Mouse (Mus musculus) testis, adult 2 months (tissue): ENCODE results near the gene Ankrd31. TPM values are rescaled to one million over a fixed set of nuclear protein-coding genes. Genes with fewer than 3 reads are reported as not detected.

Source experiments
- H3K27ac ChIP-seq: fragments of 200-500 bp; 2 replicates; pipeline ENCODE4 v1.5.1; 2012; ENCODE audit warnings: low read depth, low read length; ENCODE audit not compliant: control insufficient read depth, insufficient read depth
- H3K27me3 ChIP-seq: fragments of 200-500 bp; 2 replicates; pipeline ENCODE4 v1.6.1; 2012; ENCODE audit warnings: mild to moderate bottlenecking, low read length, moderate library complexity; ENCODE audit not compliant: control insufficient read depth, insufficient read depth
- H3K36me3 ChIP-seq: fragments of 200-500 bp; 2 replicates; pipeline ENCODE4 v1.6.1; 2012; ENCODE audit warnings: mild to moderate bottlenecking, low read length; ENCODE audit not compliant: control insufficient read depth, insufficient read depth
- H3K4me1 ChIP-seq: fragments of 200-500 bp; 2 replicates; pipeline ENCODE4 v1.6.1; 2012; ENCODE audit warnings: low read length; ENCODE audit not compliant: control insufficient read depth, insufficient read depth
- H3K4me3 ChIP-seq: fragments of 200-500 bp; 2 replicates; pipeline ENCODE4 v1.5.1; 2012; ENCODE audit warnings: low read depth, mild to moderate bottlenecking, low read length, moderate library complexity, mixed read lengths; ENCODE audit not compliant: control insufficient read depth
- CTCF ChIP-seq: fragments of 200-500 bp; IDR thresholded peaks from 2 replicates; pipeline ENCODE4 v1.5.1; 2012; ENCODE audit warnings: low read depth, mild to moderate bottlenecking, inconsistent platforms, low read length, moderate library complexity; ENCODE audit not compliant: control insufficient read depth, insufficient read depth, insufficient replicate concordance
- POLR2A ChIP-seq: fragments of 200-500 bp; IDR thresholded peaks from 2 replicates; pipeline ENCODE4 v1.6.1; 2012; ENCODE audit warnings: low read depth, mild to moderate bottlenecking, inconsistent platforms, low read length, moderate library complexity; ENCODE audit not compliant: control insufficient read depth
- polyA plus RNA-seq: library from polyadenylated mRNA; depleted of rRNA; stranded (reverse); fragments of >200 nt; gene quantifications from 2 replicates; pipeline ENCODE4 v1.2.3, GENCODE M21; 2012

Ankrd31 gene
- polyA plus RNA-seq, 1 experiment: 4.6 TPM

DNA sequence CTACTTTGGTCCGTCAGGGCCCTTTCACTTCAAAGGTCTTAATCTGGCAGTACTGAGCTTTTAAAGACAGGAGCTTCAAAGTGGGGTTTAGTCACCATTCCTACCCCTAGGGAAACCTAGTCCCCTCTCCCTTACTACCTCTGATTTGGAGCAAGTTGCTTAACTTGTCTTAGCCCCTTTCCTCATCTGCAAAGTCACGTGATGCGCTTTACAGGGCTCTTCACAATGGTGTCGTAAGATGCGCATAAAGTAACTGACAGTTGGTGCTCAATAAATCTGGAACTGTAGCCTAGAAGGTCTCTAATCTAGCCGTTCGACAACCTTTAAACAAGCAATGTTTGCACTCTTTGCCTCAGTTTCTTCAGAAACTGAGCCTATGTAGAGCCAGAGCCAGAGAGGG is 19.8 kb upstream of the Ankrd31 start:
- TF ChIP-seq CTCF: no peak
- no peak for TF ChIP-seq POLR2A
- Histone ChIP-seq H3K36me3 (no peaks in the 10 kb centered on the region), H3K27me3 (no peaks in the 10 kb centered on the region), H3K4me3 (no peak overlapping the region), H3K4me1 (no peaks in the 10 kb centered on the region; the same call in 1 of the 2 replicates), H3K27ac (no peak overlapping the region)

DNA sequence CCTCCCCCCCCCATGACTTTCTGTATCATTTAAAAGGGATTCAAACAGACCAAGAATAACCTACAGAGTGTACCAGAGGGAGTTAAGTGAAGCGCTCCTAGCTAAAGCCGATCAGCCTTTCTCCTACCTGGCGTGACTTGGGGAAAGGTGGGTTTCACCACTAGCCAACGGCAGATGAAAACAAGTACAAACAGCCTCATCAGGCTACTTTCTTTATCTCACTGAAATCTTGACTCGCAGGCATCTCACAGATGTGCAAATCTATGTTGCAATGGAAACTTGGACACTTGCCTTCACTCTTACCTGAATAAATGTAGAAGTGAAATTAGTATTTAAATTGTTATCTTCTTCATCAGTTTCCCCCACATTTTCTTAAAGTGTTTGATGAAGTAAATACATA is 18.9 kb upstream of the Ankrd31 start:
- Histone ChIP-seq H3K4me1 (no peaks in the 10 kb centered on the region; the same call in 1 of the 2 replicates), H3K27ac (no peak overlapping the region), H3K36me3 (no peaks in the 10 kb centered on the region), H3K4me3 (no peak overlapping the region), H3K27me3 (no peaks in the 10 kb centered on the region)
- no peak for TF ChIP-seq POLR2A
- TF ChIP-seq CTCF: no peak

DNA sequence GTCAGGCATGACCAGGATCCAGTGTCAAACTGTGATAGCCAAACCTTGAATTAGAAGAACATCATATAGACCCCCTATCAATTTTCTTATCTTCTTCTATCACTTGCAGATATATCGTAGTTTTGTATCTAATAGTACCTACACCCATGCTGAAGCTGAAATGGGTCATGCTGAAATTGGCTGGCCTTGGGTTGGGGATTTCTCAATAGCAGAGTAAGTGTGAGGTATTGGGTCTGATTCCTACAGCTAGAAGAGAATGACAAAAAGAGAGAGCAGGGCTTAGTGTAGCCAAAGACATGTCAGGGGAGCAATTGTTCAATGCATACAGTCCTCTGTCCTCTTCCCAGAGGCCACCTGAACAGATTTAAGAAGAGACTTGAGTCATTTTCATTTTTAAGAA is 18.0 kb upstream of the Ankrd31 start:
- Histone ChIP-seq H3K27ac (no peak overlapping the region), H3K27me3 (no peaks in the 10 kb centered on the region), H3K36me3 (no peaks in the 10 kb centered on the region), H3K4me3 (no peak overlapping the region), H3K4me1 (no peaks in the 10 kb centered on the region; the same call in 1 of the 2 replicates)
- TF ChIP-seq CTCF (no peak), POLR2A (no peak)

DNA sequence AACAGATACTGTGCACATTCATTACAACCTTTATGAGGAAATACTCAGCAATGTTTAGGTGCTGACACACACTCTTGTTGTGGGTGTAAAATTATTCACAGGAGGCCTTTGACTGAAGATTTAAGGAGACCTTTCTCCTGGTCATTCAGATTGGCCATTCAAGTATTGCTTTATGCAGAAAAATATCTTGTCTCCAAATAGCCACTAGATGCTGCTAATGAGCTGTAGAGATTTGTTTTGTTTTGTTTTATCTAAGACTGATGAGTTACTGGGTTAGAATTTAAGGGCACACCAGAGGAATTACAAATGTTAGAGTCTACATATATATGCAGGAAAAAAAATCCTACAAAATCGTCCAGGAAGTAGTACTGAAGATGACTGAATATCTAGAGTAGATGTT is 12.9 kb upstream of the Ankrd31 start:
- no peaks in the 10 kb centered on the region for H3K4me1 ChIP-seq
- no peaks in the 10 kb centered on the region for H3K36me3 ChIP-seq
- H3K4me3 ChIP-seq: no peak overlapping the region
- no peak overlapping the region for H3K27ac ChIP-seq
- H3K27me3 ChIP-seq: no peaks in the 10 kb centered on the region
- TF ChIP-seq CTCF: no peak
- no peak for TF ChIP-seq POLR2A

DNA sequence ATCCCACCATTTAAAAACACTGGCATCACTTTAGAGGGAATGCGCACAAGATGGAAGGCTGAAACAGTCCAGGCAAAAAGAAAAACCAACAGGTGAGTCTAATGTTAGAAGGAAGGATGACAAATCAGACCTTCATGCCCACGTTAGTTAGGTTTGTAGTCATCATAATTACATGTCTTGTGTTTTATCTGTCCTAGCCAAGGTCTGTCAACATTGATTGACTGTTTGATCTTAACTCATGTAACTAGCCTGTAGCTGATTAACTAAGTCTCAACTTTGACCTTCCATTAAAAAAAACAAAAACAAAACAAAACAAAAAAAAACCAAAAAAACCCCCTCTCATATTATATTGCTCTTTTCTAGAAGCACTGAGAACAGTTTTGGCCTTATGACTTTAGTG is 7.9 kb upstream of the Ankrd31 start:
- Histone ChIP-seq H3K4me1 (no peaks in the 10 kb centered on the region), H3K27ac (no peak overlapping the region), H3K36me3 (no peaks in the 10 kb centered on the region), H3K27me3 (no peaks in the 10 kb centered on the region), H3K4me3 (no peak overlapping the region)
- TF ChIP-seq CTCF (no peak), POLR2A (no peak)

DNA sequence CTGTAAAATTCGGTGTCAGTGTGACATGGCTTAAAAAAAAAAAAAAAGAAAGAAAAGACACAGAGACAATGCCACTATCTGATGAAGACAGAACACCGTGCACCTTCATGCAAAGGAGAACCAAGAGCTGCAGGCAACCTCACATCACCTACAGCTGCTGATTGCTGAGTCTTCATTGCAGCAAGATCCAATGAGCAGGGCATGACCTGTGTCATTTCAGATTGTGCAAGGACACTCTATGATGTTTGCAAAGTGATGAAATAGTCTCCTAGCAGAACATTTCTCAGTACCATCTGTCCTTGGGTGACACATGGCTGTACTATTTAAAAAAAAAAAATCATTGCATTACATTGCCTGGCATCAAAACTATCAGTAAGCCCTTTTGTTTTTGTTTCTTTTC is 5.2 kb upstream of the Ankrd31 start:
- H3K27me3 ChIP-seq: no peaks in the 10 kb centered on the region
- H3K4me3 ChIP-seq: no peak overlapping the region
- TF ChIP-seq CTCF: no peak
- TF ChIP-seq POLR2A: no peak
- no peaks in the 10 kb centered on the region for H3K36me3 ChIP-seq
- H3K4me1 ChIP-seq: no peaks in the 10 kb centered on the region
- no peak overlapping the region for H3K27ac ChIP-seq

DNA sequence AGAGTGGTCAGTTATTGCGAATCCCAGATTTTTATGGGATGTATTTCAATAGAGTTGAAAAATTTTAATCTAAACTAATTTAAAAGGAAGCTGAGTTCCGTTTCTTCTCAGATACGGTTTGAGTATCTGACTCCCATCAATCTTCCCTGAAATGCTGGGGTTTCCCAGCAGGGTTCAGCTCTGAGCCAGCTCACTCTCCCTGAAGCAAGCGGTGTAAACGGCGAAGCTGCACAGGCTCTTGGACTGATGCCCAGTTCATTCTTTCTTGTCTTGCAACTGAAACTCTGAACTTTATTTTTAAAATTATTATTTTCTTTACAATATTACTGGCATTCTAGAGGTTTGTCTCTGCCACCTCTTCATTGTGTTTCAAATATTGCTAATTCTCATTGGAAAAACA is 2.0 kb upstream of the Ankrd31 start:
- Histone ChIP-seq H3K27ac (no peak overlapping the region), H3K27me3 (no peaks in the 10 kb centered on the region), H3K36me3 (no peaks in the 10 kb centered on the region), H3K4me3 (no peak overlapping the region), H3K4me1 (no peaks in the 10 kb centered on the region)
- no peak for TF ChIP-seq CTCF

DNA sequence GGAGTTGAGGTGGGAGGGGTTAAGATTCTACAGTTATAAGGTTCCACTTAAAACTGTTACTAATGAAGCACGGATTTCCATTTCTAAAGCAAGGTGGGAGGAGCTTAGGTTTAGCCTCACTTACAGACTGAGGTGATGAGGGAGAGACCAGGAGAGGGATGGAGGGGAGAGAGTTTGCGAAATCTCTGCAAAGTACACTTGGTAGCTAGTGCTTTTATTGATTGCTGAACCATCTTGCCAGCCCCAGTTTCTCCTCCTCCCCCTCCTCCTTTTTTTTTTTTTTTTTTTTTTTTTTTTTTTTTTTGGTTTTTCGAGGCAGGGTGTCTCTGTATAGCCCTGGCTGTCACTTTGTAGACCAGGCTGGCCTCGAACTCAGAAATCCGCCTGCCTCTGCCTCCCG is 1.8 kb downstream of the Ankrd31 start:
- Histone ChIP-seq H3K36me3 (peaks cover 1% of the 10 kb centered on the region), H3K4me1 (no peaks in the 10 kb centered on the region), H3K27me3 (no peaks in the 10 kb centered on the region), H3K27ac (no peak overlapping the region), H3K4me3 (no peak overlapping the region)
- no peak for TF ChIP-seq CTCF
- no peak for TF ChIP-seq POLR2A
